Mouse (Mus musculus) embryonic fibroblast, embryonic 13.5 days (primary cell): ENCODE results near the gene Auts2. TPM values are rescaled to one million over a fixed set of nuclear protein-coding genes. Genes with fewer than 3 reads are reported as not detected.

Source experiments
- H3K27ac ChIP-seq: 2 replicates; pipeline ENCODE4 v1.5.1; 2012; ENCODE audit warnings: low read length, control low read depth, inconsistent platforms; ENCODE audit not compliant: insufficient read depth
- H3K4me1 ChIP-seq: 2 replicates; pipeline ENCODE4 v1.6.1; 2011; ENCODE audit warnings: low read length; ENCODE audit not compliant: control insufficient read depth, insufficient read depth
- H3K4me3 ChIP-seq: 2 replicates; pipeline ENCODE4 v1.5.1; 2011; ENCODE audit warnings: mild to moderate bottlenecking, control low read depth, low read length; ENCODE audit not compliant: insufficient read depth
- CTCF ChIP-seq: IDR thresholded peaks from 2 replicates; pipeline ENCODE4 v1.5.1; 2011; ENCODE audit warnings: mild to moderate bottlenecking, control low read depth, low read length, moderate library complexity, borderline replicate concordance; ENCODE audit not compliant: insufficient read depth
- POLR2A ChIP-seq: IDR thresholded peaks from 2 replicates; pipeline ENCODE4 v1.6.1; 2011; ENCODE audit warnings: low read depth, mild to moderate bottlenecking, control low read depth, low read length, moderate library complexity
- polyA plus RNA-seq: library from polyadenylated mRNA; stranded (reverse); fragments of >200 nt; gene quantifications from 2 replicates; pipeline ENCODE4 v1.2.4, GENCODE M21; 2011; ENCODE audit warnings: low read depth; ENCODE audit not compliant: missing spikeins, insufficient read length

Gene Auts2
- polyA plus RNA-seq, 1 experiment = 26.0 TPM

GRCm38 (mm10) chr5:132541371-132541931 is 1.7 kb downstream of the Auts2 start:
- Histone ChIP-seq H3K4me3 (peak overlapping the region; percentile 94), H3K27ac (no peak overlapping the region), H3K4me1 (0 out of 2 replicates have a peak, but pooled peaks cover 2% of the 10 kb centered on the region)
- TF ChIP-seq POLR2A = no peak
- no peak for TF ChIP-seq CTCF

DNA sequence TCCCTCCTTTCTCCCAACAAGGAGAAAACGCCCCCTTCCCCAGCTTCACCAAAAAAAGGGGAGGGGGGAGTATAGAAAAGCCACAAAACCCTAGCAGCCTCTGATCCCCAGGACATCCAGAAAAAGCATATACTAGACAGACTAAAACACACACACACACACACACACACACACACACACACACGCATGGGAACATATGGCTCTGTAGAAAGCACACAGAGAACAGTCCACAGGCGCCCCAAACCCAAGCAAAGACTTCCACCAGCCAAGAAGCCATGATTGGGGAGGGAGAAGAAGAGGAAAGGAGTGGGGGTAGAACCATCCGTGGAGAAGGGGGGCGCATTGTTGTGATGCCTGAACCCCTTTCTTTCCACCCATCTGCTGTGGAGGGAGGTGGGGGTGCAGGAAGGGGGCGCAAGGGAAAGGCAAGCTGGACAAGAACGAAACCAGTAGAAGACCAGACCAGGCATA is 2.3 kb downstream of the Auts2 start:
- 0 out of 2 replicates have a peak, but pooled peaks cover 2% of the 10 kb centered on the region for H3K4me1 ChIP-seq
- no peak overlapping the region for H3K27ac ChIP-seq
- no peak for TF ChIP-seq CTCF
- TF ChIP-seq POLR2A = no peak
- peak overlapping the region; percentile 94 for H3K4me3 ChIP-seq

GRCm38 (mm10) chr5:132537475-132537874 is 5.7 kb downstream of the Auts2 start:
- TF ChIP-seq POLR2A (no peak), CTCF (no peak)
- Histone ChIP-seq H3K27ac (no peak overlapping the region), H3K4me3 (no peak overlapping the region), H3K4me1 (no peaks in the 10 kb centered on the region)

- H3K4me3 ChIP-seq = no peak overlapping the region
- H3K4me1 ChIP-seq = no peaks in the 10 kb centered on the region; the same call in 1 of the 2 replicates
- H3K27ac ChIP-seq = no peak overlapping the region
- TF ChIP-seq CTCF = no peak
- no peak for TF ChIP-seq POLR2A
Measured at GRCm38 (mm10) chr5:132526395-132526794, 16.7 kb downstream of the Auts2 start.

GRCm38 (mm10) chr5:132521358-132521873 is 21.7 kb downstream of the Auts2 start:
- H3K4me3 ChIP-seq = no peak overlapping the region
- no peak overlapping the region for H3K27ac ChIP-seq
- no peak for TF ChIP-seq POLR2A
- TF ChIP-seq CTCF = no peak
- H3K4me1 ChIP-seq = no peaks in the 10 kb centered on the region; the same call in 1 of the 2 replicates

GRCm38 (mm10) chr5:132517879-132518278 is 25.3 kb downstream of the Auts2 start:
- Histone ChIP-seq H3K4me3 (no peak overlapping the region), H3K27ac (no peak overlapping the region), H3K4me1 (no peaks in the 10 kb centered on the region; the same call in 1 of the 2 replicates)
- TF ChIP-seq CTCF (no peak), POLR2A (no peak)

DNA sequence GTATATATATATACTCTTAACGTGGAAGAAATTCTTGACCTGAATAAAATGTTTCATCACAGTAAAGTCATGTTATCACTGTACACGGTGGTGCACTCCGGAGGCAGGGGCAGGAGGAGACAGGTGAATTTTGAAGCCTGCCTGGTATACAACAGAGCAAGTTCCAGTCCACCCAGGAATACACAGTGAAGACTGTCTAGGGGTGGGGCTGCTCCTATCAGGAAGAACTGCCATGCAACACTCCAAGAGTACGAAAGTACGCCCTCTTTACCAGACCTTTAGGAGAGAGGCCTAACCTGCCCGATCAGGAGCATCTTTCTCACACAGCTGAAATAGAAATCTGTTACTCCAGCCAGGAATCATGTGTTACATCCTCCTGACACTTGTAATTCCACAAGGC is 28.6 kb downstream of the Auts2 start:
- Histone ChIP-seq H3K4me1 (no peaks in the 10 kb centered on the region), H3K4me3 (no peak overlapping the region), H3K27ac (no peak overlapping the region)
- TF ChIP-seq CTCF (no peak), POLR2A (no peak)

GRCm38 (mm10) chr5:132513206-132513605 is 29.9 kb downstream of the Auts2 start:
- no peak overlapping the region for H3K27ac ChIP-seq
- TF ChIP-seq POLR2A (no peak), CTCF (no peak)
- no peak overlapping the region for H3K4me3 ChIP-seq
- H3K4me1 ChIP-seq = no peaks in the 10 kb centered on the region

DNA sequence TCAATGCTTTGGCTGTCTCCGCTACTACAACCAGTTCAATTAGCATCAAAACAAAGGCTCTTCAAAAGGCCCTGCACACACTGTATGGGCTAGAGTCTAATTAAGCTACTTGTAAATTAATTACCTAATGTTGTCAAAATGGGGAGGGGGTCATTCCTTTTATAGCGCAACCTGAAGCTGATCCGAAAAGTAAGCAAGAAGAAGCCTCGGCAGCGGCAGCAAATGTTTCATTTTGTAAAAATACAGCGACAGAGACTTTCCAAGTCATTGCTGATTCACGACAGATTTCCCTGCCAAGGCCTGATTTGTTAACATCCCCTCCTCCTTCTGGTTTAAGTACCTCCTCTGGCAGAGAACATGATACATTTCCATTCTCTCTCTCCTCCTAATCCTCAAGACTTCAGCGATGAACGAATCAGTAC is 33.7 kb downstream of the Auts2 start:
- Histone ChIP-seq H3K4me3 (peak overlapping the region; percentile 15; the same call in 1 of the 2 replicates), H3K27ac (peak overlapping the region; percentile 26; the same call in 1 of the 2 replicates), H3K4me1 (no peaks in the 10 kb centered on the region)
- TF ChIP-seq POLR2A (no peak), CTCF (no peak)

- Histone ChIP-seq H3K4me1 (no peaks in the 10 kb centered on the region), H3K27ac (no peak overlapping the region), H3K4me3 (no peak overlapping the region)
- TF ChIP-seq POLR2A = no peak
- TF ChIP-seq CTCF = no peak
Measured at GRCm38 (mm10) chr5:132504893-132505292, 38.3 kb downstream of the Auts2 start.

DNA sequence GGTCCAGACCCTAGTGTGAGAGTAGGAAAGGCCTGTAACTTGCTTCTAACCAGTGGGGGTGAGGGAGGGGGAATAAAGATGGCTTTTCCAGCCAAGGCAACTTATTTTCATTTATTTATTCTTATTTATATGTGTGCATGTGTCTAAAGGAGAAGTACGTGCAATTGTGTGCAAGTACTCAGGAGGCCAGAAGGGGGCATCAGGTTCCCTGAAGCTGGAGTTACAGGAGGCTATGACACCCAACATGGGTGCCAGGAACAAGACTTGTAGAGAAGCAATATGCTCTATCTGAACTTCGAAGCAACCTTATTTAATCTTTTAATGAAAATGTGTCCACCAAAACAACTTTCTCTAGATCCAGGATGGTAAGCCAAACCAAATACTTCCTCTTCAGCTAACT is 39.7 kb downstream of the Auts2 start:
- no peak for TF ChIP-seq CTCF
- no peak for TF ChIP-seq POLR2A
- H3K4me1 ChIP-seq = no peaks in the 10 kb centered on the region

GRCm38 (mm10) chr5:132502036-132502435 is 41.1 kb downstream of the Auts2 start:
- no peak for TF ChIP-seq CTCF
- Histone ChIP-seq H3K4me1 (no peaks in the 10 kb centered on the region), H3K4me3 (no peak overlapping the region), H3K27ac (no peak overlapping the region)

More for the DNA sequence above, 39.7 kb downstream of the Auts2 start:
- no peak overlapping the region for H3K27ac ChIP-seq
- H3K4me3 ChIP-seq = no peak overlapping the region
